Mouse (Mus musculus): ENCODE measurements around the gene Gm20696.
A peak's percentile ranks its signal among the peaks of the same experiment; 100 is the strongest.

GRCm38 (mm10) chr6:99615272-99615751, 51.3 kb downstream of the Gm20696 start:
- TF ChIP-seq CTCF (IDR thresholded peaks at IDR 0.05; ENCODE audit: low read depth, low read length): no peak
- TF ChIP-seq POLR2A (IDR thresholded peaks at IDR 0.05; ENCODE audit: insufficient read depth, low read length): no peak
- TF ChIP-seq EP300 (IDR thresholded peaks at IDR 0.05; ENCODE audit: insufficient read depth, low read depth, low read length): peak; percentile 77

All from ES-Bruce4 (cell line).